Mouse (Mus musculus) intestine, embryonic 16.5 days (tissue): ENCODE measurements at regions not wholly inside any gene's neighbourhood (a gene's known extent, or its start where the extent isn't known, plus 50 kb on each side); places are given as distances from the start of the nearest gene placed in this dataset.
A peak's percentile ranks its signal among the peaks of the same experiment; 100 is the strongest.

ENCODE experiments used
- ATAC-seq: fragments of 200-750 bp; cut with Nextera tagmentation; 2 replicates; pipeline ENCODE4 v1.8.0; 2017; ENCODE audit warnings: moderate TSS enrichment, moderate library complexity
- H3K27ac ChIP-seq: fragments of 300-500 bp; sonication (generic); 2 replicates; pipeline ENCODE4 v1.5.1; 2014; ENCODE audit warnings: mild to moderate bottlenecking, low read length
- H3K27me3 ChIP-seq: fragments of 300-500 bp; sonication (generic); replicated peaks from 2 replicates; pipeline ENCODE4 v1.6.1; 2014; ENCODE audit warnings: low read length, control low read depth, mixed read lengths; ENCODE audit not compliant: control insufficient read depth, insufficient read depth
- H3K36me3 ChIP-seq: fragments of 300-500 bp; sonication (generic); 2 replicates; pipeline ENCODE4 v1.6.1; 2014; ENCODE audit warnings: low read length, control low read depth; ENCODE audit not compliant: control insufficient read depth, insufficient read depth
- H3K4me1 ChIP-seq: fragments of 300-500 bp; sonication (generic); 2 replicates; pipeline ENCODE4 v1.6.1; 2014; ENCODE audit warnings: low read length, control low read depth, mixed read lengths; ENCODE audit not compliant: control insufficient read depth, insufficient read depth
- H3K4me2 ChIP-seq: fragments of 300-500 bp; sonication (generic); 2 replicates; pipeline ENCODE4 v1.6.1; 2014; ENCODE audit warnings: low read depth, low read length, control low read depth
- H3K4me3 ChIP-seq: fragments of 300-500 bp; sonication (generic); 2 replicates; pipeline ENCODE4 v1.5.1; 2014; ENCODE audit warnings: mild to moderate bottlenecking, low read length
- H3K9ac ChIP-seq: fragments of 300-500 bp; sonication (generic); 2 replicates; pipeline ENCODE4 v1.6.1; 2014; ENCODE audit warnings: low read depth, low read length
- H3K9me3 ChIP-seq: fragments of 300-500 bp; sonication (generic); 2 replicates; pipeline ENCODE4 v1.6.1; 2016; ENCODE audit warnings: low read length, control low read depth; ENCODE audit not compliant: control insufficient read depth
- WGBS: fragments of 180-500 bp; shearing (Covaris S2); extraction: QIAGEN DNeasy Blood & Tissue Kit; methylation state at CpG from one replicate; pipeline ENCODE4 v1.1.7; 2014; 5-methylcytosine and 5-hydroxymethylcytosine counted together

GRCm38 (mm10) chr13:102569580-102569979, 123.8 kb upstream of the Cd180 start:
- Histone ChIP-seq H3K4me3 (no peak overlapping the region), H3K9me3 (no peaks in the 10 kb centered on the region), H3K27me3 (no peaks in the 10 kb centered on the region), H3K27ac (no peak overlapping the region), H3K4me2 (no peak overlapping the region), H3K9ac (no peak overlapping the region), H3K4me1 (no peaks in the 10 kb centered on the region), H3K36me3 (no peaks in the 10 kb centered on the region)
- ATAC-seq: peak; percentile 46
- whole genome bisulfite sequencing: 66% methylated on average over 3 of the region's 3 CpGs

- no peak overlapping the region for H3K27ac ChIP-seq
- no peaks in the 10 kb centered on the region for H3K4me1 ChIP-seq
- no peaks in the 10 kb centered on the region for H3K36me3 ChIP-seq
- no peak overlapping the region for H3K4me2 ChIP-seq
- no peaks in the 10 kb centered on the region for H3K9me3 ChIP-seq
- no peaks in the 10 kb centered on the region for H3K27me3 ChIP-seq
- 96% methylated on average over 1 of the region's 1 CpGs for WGBS
- no peak overlapping the region for H3K9ac ChIP-seq
- no peak for ATAC-seq
- no peak overlapping the region for H3K4me3 ChIP-seq
These were observed 123.1 kb upstream of the Cd180 start for GRCm38 (mm10) chr13:102570286-102570685.

GRCm38 (mm10) chr13:102573286-102573921, 120.0 kb upstream of the Cd180 start:
- no peak for ATAC-seq
- Histone ChIP-seq H3K4me2 (no peak overlapping the region), H3K4me1 (no peaks in the 10 kb centered on the region), H3K27me3 (no peaks in the 10 kb centered on the region), H3K36me3 (no peaks in the 10 kb centered on the region), H3K27ac (no peak overlapping the region), H3K4me3 (no peak overlapping the region), H3K9ac (no peak overlapping the region), H3K9me3 (no peaks in the 10 kb centered on the region)
- WGBS: 64% methylated on average over 5 of the region's 5 CpGs

- Histone ChIP-seq H3K4me3 (no peak overlapping the region), H3K9me3 (no peaks in the 10 kb centered on the region), H3K9ac (no peak overlapping the region), H3K36me3 (no peaks in the 10 kb centered on the region), H3K4me1 (no peaks in the 10 kb centered on the region), H3K4me2 (no peak overlapping the region), H3K27ac (no peak overlapping the region), H3K27me3 (no peaks in the 10 kb centered on the region)
- whole genome bisulfite sequencing: 76% methylated on average over 7 of the region's 7 CpGs
- no peak for ATAC-seq
These were observed 116.3 kb upstream of the Cd180 start for GRCm38 (mm10) chr13:102576871-102577662.

GRCm38 (mm10) chr13:102578811-102579210, 114.5 kb upstream of the Cd180 start:
- Histone ChIP-seq H3K36me3 (no peaks in the 10 kb centered on the region), H3K4me2 (no peak overlapping the region), H3K27ac (no peak overlapping the region), H3K9me3 (no peaks in the 10 kb centered on the region), H3K9ac (no peak overlapping the region), H3K27me3 (no peaks in the 10 kb centered on the region), H3K4me1 (peaks cover 3% of the 10 kb centered on the region; the same call in 1 of the 2 replicates), H3K4me3 (no peak overlapping the region)
- 77% methylated on average over 2 of the region's 2 CpGs for WGBS
- no peak for ATAC-seq

GRCm38 (mm10) chr13:102579638-102580037, 113.7 kb upstream of the Cd180 start:
- Histone ChIP-seq H3K27me3 (no peaks in the 10 kb centered on the region), H3K36me3 (no peaks in the 10 kb centered on the region), H3K9me3 (no peaks in the 10 kb centered on the region), H3K4me2 (no peak overlapping the region), H3K4me1 (peaks cover 10% of the 10 kb centered on the region; the same call in 1 of the 2 replicates), H3K9ac (no peak overlapping the region), H3K27ac (no peak overlapping the region), H3K4me3 (no peak overlapping the region)
- no peak for ATAC-seq
- 82% methylated on average over 3 of the region's 3 CpGs for WGBS

- Histone ChIP-seq H3K36me3 (no peaks in the 10 kb centered on the region), H3K4me3 (no peak overlapping the region), H3K27ac (no peak overlapping the region), H3K9ac (no peak overlapping the region), H3K4me2 (no peak overlapping the region), H3K9me3 (no peaks in the 10 kb centered on the region), H3K4me1 (peaks cover 10% of the 10 kb centered on the region; the same call in 1 of the 2 replicates), H3K27me3 (no peaks in the 10 kb centered on the region)
- ATAC-seq: no peak
- 58% methylated on average over 12 of the region's 12 CpGs for WGBS
These were observed 109.2 kb upstream of the Cd180 start for GRCm38 (mm10) chr13:102583984-102584645.

GRCm38 (mm10) chr13:102586215-102586614, 107.1 kb upstream of the Cd180 start:
- Histone ChIP-seq H3K4me3 (no peak overlapping the region), H3K4me1 (peaks cover 15% of the 10 kb centered on the region; the same call in 1 of the 2 replicates), H3K9me3 (no peaks in the 10 kb centered on the region), H3K36me3 (no peaks in the 10 kb centered on the region), H3K27me3 (no peaks in the 10 kb centered on the region), H3K9ac (no peak overlapping the region), H3K4me2 (no peak overlapping the region), H3K27ac (no peak overlapping the region)
- 68% methylated on average over 6 of the region's 6 CpGs for WGBS
- no peak for ATAC-seq

GRCm38 (mm10) chr13:102589680-102590435, 103.5 kb upstream of the Cd180 start:
- H3K4me1 ChIP-seq: 0 out of 2 replicates have a peak, but pooled peaks cover 9% of the 10 kb centered on the region
- 36% methylated on average over 18 of the region's 18 CpGs for WGBS
- H3K9ac ChIP-seq: no peak overlapping the region
- ATAC-seq: peak; percentile 93
- H3K27ac ChIP-seq: peak overlapping the region; percentile 72
- no peaks in the 10 kb centered on the region for H3K27me3 ChIP-seq
- no peaks in the 10 kb centered on the region for H3K9me3 ChIP-seq
- no peaks in the 10 kb centered on the region for H3K36me3 ChIP-seq
- H3K4me2 ChIP-seq: peak overlapping the region; percentile 34
- no peak overlapping the region for H3K4me3 ChIP-seq
